Mouse (Mus musculus): ENCODE data around the gene Man1a. TPM values are rescaled to one million over a fixed set of nuclear protein-coding genes. Genes with fewer than 3 reads are reported as not detected.

Man1a gene
- 3.3 and 4.2 TPM in 2 replicates for polyA plus RNA-seq (2014; fragmentation: Nextera tagmentation; extraction: Ambion mirVana)

GRCm38 (mm10) chr10:54076420-54076819 lies at the start of gene Man1a:
Man1a (minus strand) TSS chr10:54076609.
- no peaks in the 10 kb centered on the region for H3K9me3 ChIP-seq (ENCODE audit: control insufficient read depth, low read length)
- H3K36me3 ChIP-seq (ENCODE audit: control insufficient read depth, insufficient read depth, low read length): no peaks in the 10 kb centered on the region
- H3K4me1 ChIP-seq (ENCODE audit: control insufficient read depth, insufficient read depth, low read length): 0 out of 2 replicates have a peak, but pooled peaks cover 6% of the 10 kb centered on the region
- H3K27ac ChIP-seq (replicated peaks; ENCODE audit: low read depth, low read length): no peak within 1 kb of the TSS
- H3K4me3 ChIP-seq (ENCODE audit: low read depth, low read length): peak within 1 kb of the TSS; percentile 67
- H3K9ac ChIP-seq (ENCODE audit: low read length): peak within 1 kb of the TSS; percentile 61
- ATAC-seq (ENCODE audit: insufficient number of reproducible peaks, low FRiP score, low TSS enrichment, low read depth): no peak
- peak; percentile 33 for DNase-seq (ENCODE audit: low spot score)
- H3K4me2 ChIP-seq (ENCODE audit: low read depth, severe bottlenecking): peak within 1 kb of the TSS; percentile 98
- WGBS: 9% methylated on average over 4 of the region's 4 CpGs
- H3K27me3 ChIP-seq (ENCODE audit: control insufficient read depth, insufficient read depth, low read length): no peaks in the 10 kb centered on the region

- H3K4me2 ChIP-seq (ENCODE audit: low read depth, severe bottlenecking): no peak overlapping the region
- DNase-seq (ENCODE audit: low spot score): no peak
- no peaks in the 10 kb centered on the region for H3K36me3 ChIP-seq (ENCODE audit: control insufficient read depth, insufficient read depth, low read length)
- H3K9me3 ChIP-seq (ENCODE audit: control insufficient read depth, low read length): no peaks in the 10 kb centered on the region
- H3K4me1 ChIP-seq (ENCODE audit: control insufficient read depth, insufficient read depth, low read length): no peaks in the 10 kb centered on the region
- H3K4me3 ChIP-seq (ENCODE audit: low read depth, low read length): no peak overlapping the region
- no peak overlapping the region for H3K9ac ChIP-seq (ENCODE audit: low read length)
- ATAC-seq (ENCODE audit: insufficient number of reproducible peaks, low FRiP score, low TSS enrichment, low read depth): no peak
- H3K27ac ChIP-seq (replicated peaks; ENCODE audit: low read depth, low read length): no peak overlapping the region
- WGBS: 87% methylated on average over 4 of the region's 4 CpGs
- no peaks in the 10 kb centered on the region for H3K27me3 ChIP-seq (ENCODE audit: control insufficient read depth, insufficient read depth, low read length)
Observed at GRCm38 (mm10) chr10:54121816-54122215, 45.4 kb upstream of the Man1a start.

- 44% methylated on average over 2 of the region's 2 CpGs for WGBS
- ATAC-seq (ENCODE audit: insufficient number of reproducible peaks, low FRiP score, low TSS enrichment, low read depth): no peak
- no peaks in the 10 kb centered on the region for H3K9me3 ChIP-seq (ENCODE audit: control insufficient read depth, low read length)
- no peak overlapping the region for H3K4me2 ChIP-seq (ENCODE audit: low read depth, severe bottlenecking)
- H3K27ac ChIP-seq (replicated peaks; ENCODE audit: low read depth, low read length): no peak overlapping the region
- no peaks in the 10 kb centered on the region for H3K36me3 ChIP-seq (ENCODE audit: control insufficient read depth, insufficient read depth, low read length)
- DNase-seq (ENCODE audit: low spot score): no peak
- H3K4me1 ChIP-seq (ENCODE audit: control insufficient read depth, insufficient read depth, low read length): no peaks in the 10 kb centered on the region
- no peaks in the 10 kb centered on the region for H3K27me3 ChIP-seq (ENCODE audit: control insufficient read depth, insufficient read depth, low read length)
- H3K9ac ChIP-seq (ENCODE audit: low read length): no peak overlapping the region
- no peak overlapping the region for H3K4me3 ChIP-seq (ENCODE audit: low read depth, low read length)
Observed at GRCm38 (mm10) chr10:54120375-54120774, 44.0 kb upstream of the Man1a start.

- Histone ChIP-seq H3K27me3 (ENCODE audit: control insufficient read depth, insufficient read depth, low read length) (no peaks in the 10 kb centered on the region), H3K36me3 (ENCODE audit: control insufficient read depth, insufficient read depth, low read length) (no peaks in the 10 kb centered on the region), H3K4me3 (ENCODE audit: low read depth, low read length) (no peak overlapping the region), H3K27ac (replicated peaks; ENCODE audit: low read depth, low read length) (no peak overlapping the region), H3K4me2 (ENCODE audit: low read depth, severe bottlenecking) (no peak overlapping the region), H3K9ac (ENCODE audit: low read length) (no peak overlapping the region), H3K4me1 (ENCODE audit: control insufficient read depth, insufficient read depth, low read length) (no peaks in the 10 kb centered on the region), H3K9me3 (ENCODE audit: control insufficient read depth, low read length) (no peaks in the 10 kb centered on the region)
- ATAC-seq (ENCODE audit: insufficient number of reproducible peaks, low FRiP score, low TSS enrichment, low read depth) (no peak), DNase-seq (ENCODE audit: low spot score) (no peak)
- WGBS: 83% methylated on average over 2 of the region's 2 CpGs
Observed at GRCm38 (mm10) chr10:54119303-54119702, 42.9 kb upstream of the Man1a start.

GRCm38 (mm10) chr10:54118223-54118912 lies 42.0 kb upstream of the Man1a start:
- WGBS: 64% methylated on average over 4 of the region's 4 CpGs
- no peak overlapping the region for H3K27ac ChIP-seq (replicated peaks; ENCODE audit: low read depth, low read length)

GRCm38 (mm10) chr10:54117763-54118162 lies 41.4 kb upstream of the Man1a start:
- no peaks in the 10 kb centered on the region for H3K36me3 ChIP-seq (ENCODE audit: control insufficient read depth, insufficient read depth, low read length)
- DNase-seq (ENCODE audit: low spot score): no peak
- no peak for ATAC-seq (ENCODE audit: insufficient number of reproducible peaks, low FRiP score, low TSS enrichment, low read depth)
- H3K27ac ChIP-seq (replicated peaks; ENCODE audit: low read depth, low read length): no peak overlapping the region
- no peak overlapping the region for H3K4me2 ChIP-seq (ENCODE audit: low read depth, severe bottlenecking)
- no peaks in the 10 kb centered on the region for H3K27me3 ChIP-seq (ENCODE audit: control insufficient read depth, insufficient read depth, low read length)
- H3K4me1 ChIP-seq (ENCODE audit: control insufficient read depth, insufficient read depth, low read length): no peaks in the 10 kb centered on the region
- H3K4me3 ChIP-seq (ENCODE audit: low read depth, low read length): no peak overlapping the region
- no peak overlapping the region for H3K9ac ChIP-seq (ENCODE audit: low read length)
- no peaks in the 10 kb centered on the region for H3K9me3 ChIP-seq (ENCODE audit: control insufficient read depth, low read length)
- WGBS: 73% methylated on average over 4 of the region's 4 CpGs

More at GRCm38 (mm10) chr10:54118223-54118912, 42.0 kb upstream of the Man1a start:
- H3K36me3 ChIP-seq (ENCODE audit: control insufficient read depth, insufficient read depth, low read length): no peaks in the 10 kb centered on the region
- H3K4me1 ChIP-seq (ENCODE audit: control insufficient read depth, insufficient read depth, low read length): no peaks in the 10 kb centered on the region
- H3K27me3 ChIP-seq (ENCODE audit: control insufficient read depth, insufficient read depth, low read length): no peaks in the 10 kb centered on the region
- H3K9me3 ChIP-seq (ENCODE audit: control insufficient read depth, low read length): no peaks in the 10 kb centered on the region
- no peak for ATAC-seq (ENCODE audit: insufficient number of reproducible peaks, low FRiP score, low TSS enrichment, low read depth)
- no peak for DNase-seq (ENCODE audit: low spot score)
- H3K4me3 ChIP-seq (ENCODE audit: low read depth, low read length): no peak overlapping the region
- H3K4me2 ChIP-seq (ENCODE audit: low read depth, severe bottlenecking): no peak overlapping the region
- no peak overlapping the region for H3K9ac ChIP-seq (ENCODE audit: low read length)

- WGBS: 81% methylated on average over 4 of the region's 4 CpGs
- no peak for ATAC-seq (ENCODE audit: insufficient number of reproducible peaks, low FRiP score, low TSS enrichment, low read depth)
Observed at GRCm38 (mm10) chr10:54103671-54104070, 27.3 kb upstream of the Man1a start.

GRCm38 (mm10) chr10:54092081-54092480 lies 15.7 kb upstream of the Man1a start:
- ATAC-seq (ENCODE audit: insufficient number of reproducible peaks, low FRiP score, low TSS enrichment, low read depth): no peak

More at GRCm38 (mm10) chr10:54103671-54104070, 27.3 kb upstream of the Man1a start:
- Histone ChIP-seq H3K9me3 (ENCODE audit: control insufficient read depth, low read length) (no peaks in the 10 kb centered on the region), H3K4me1 (ENCODE audit: control insufficient read depth, insufficient read depth, low read length) (no peaks in the 10 kb centered on the region), H3K9ac (ENCODE audit: low read length) (no peak overlapping the region), H3K36me3 (ENCODE audit: control insufficient read depth, insufficient read depth, low read length) (no peaks in the 10 kb centered on the region), H3K4me3 (ENCODE audit: low read depth, low read length) (no peak overlapping the region), H3K27ac (replicated peaks; ENCODE audit: low read depth, low read length) (no peak overlapping the region), H3K27me3 (ENCODE audit: control insufficient read depth, insufficient read depth, low read length) (no peaks in the 10 kb centered on the region), H3K4me2 (ENCODE audit: low read depth, severe bottlenecking) (no peak overlapping the region)
- no peak for DNase-seq (ENCODE audit: low spot score)

GRCm38 (mm10) chr10:54089923-54090322 lies 13.5 kb upstream of the Man1a start:
- H3K4me1 ChIP-seq (ENCODE audit: control insufficient read depth, insufficient read depth, low read length): no peaks in the 10 kb centered on the region
- no peaks in the 10 kb centered on the region for H3K9me3 ChIP-seq (ENCODE audit: control insufficient read depth, low read length)
- H3K9ac ChIP-seq (ENCODE audit: low read length): no peak overlapping the region
- no peak overlapping the region for H3K4me2 ChIP-seq (ENCODE audit: low read depth, severe bottlenecking)
- no peaks in the 10 kb centered on the region for H3K27me3 ChIP-seq (ENCODE audit: control insufficient read depth, insufficient read depth, low read length)
- H3K4me3 ChIP-seq (ENCODE audit: low read depth, low read length): no peak overlapping the region
- no peak for ATAC-seq (ENCODE audit: insufficient number of reproducible peaks, low FRiP score, low TSS enrichment, low read depth)
- WGBS: 85% methylated on average over 6 of the region's 6 CpGs
- no peaks in the 10 kb centered on the region for H3K36me3 ChIP-seq (ENCODE audit: control insufficient read depth, insufficient read depth, low read length)
- H3K27ac ChIP-seq (replicated peaks; ENCODE audit: low read depth, low read length): no peak overlapping the region
- DNase-seq (ENCODE audit: low spot score): no peak

More at GRCm38 (mm10) chr10:54092081-54092480, 15.7 kb upstream of the Man1a start:
- no peaks in the 10 kb centered on the region for H3K36me3 ChIP-seq (ENCODE audit: control insufficient read depth, insufficient read depth, low read length)
- no peak for DNase-seq (ENCODE audit: low spot score)
- no peak overlapping the region for H3K4me3 ChIP-seq (ENCODE audit: low read depth, low read length)
- no peaks in the 10 kb centered on the region for H3K4me1 ChIP-seq (ENCODE audit: control insufficient read depth, insufficient read depth, low read length)
- H3K4me2 ChIP-seq (ENCODE audit: low read depth, severe bottlenecking): no peak overlapping the region
- no peaks in the 10 kb centered on the region for H3K9me3 ChIP-seq (ENCODE audit: control insufficient read depth, low read length)
- no peaks in the 10 kb centered on the region for H3K27me3 ChIP-seq (ENCODE audit: control insufficient read depth, insufficient read depth, low read length)
- no peak overlapping the region for H3K27ac ChIP-seq (replicated peaks; ENCODE audit: low read depth, low read length)
- no peak overlapping the region for H3K9ac ChIP-seq (ENCODE audit: low read length)

Measured in limb, embryonic 11.5 days (tissue).